Mouse (Mus musculus) frontal cortex, adult (tissue): ENCODE measurements around the gene Clca3a2.

Experiments
- ATAC-seq: cut with Nextera tagmentation; 2 replicates; pipeline ENCODE4 v1.9.2; 2017; ENCODE audit warnings: mild to moderate bottlenecking, moderate library complexity, mixed read lengths; ENCODE audit not compliant: low TSS enrichment

Clca3a2 gene

DNA sequence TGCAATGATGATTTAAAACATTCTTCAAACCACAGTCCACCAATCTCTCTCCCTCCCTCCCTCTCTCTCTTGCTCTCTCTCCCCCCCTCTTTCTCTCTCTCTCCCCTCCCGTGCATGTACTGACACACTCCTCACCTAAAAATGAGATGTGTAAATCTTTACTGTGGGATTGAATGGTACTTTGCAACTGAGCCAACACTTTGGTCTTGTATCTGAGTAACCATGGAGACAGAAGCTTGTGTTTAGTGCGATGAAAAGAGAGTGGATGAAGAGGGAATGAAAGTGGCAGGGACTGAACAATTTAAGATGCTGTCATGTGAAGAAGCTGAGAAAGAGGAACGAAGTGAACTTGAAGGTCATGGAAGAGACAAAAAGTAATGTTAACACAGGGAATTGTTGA, 71.6 kb downstream of the Clca3a2 start:
- peak; percentile 77 for ATAC-seq
